Mouse (Mus musculus): ENCODE results near the gene Olfr1045.
"Not testable (repeated sequence)": the region's sequence is repeated elsewhere in the genome, so short reads cannot be mapped to it uniquely, and the experiment has no call there.

The Olfr1045 gene

DNA sequence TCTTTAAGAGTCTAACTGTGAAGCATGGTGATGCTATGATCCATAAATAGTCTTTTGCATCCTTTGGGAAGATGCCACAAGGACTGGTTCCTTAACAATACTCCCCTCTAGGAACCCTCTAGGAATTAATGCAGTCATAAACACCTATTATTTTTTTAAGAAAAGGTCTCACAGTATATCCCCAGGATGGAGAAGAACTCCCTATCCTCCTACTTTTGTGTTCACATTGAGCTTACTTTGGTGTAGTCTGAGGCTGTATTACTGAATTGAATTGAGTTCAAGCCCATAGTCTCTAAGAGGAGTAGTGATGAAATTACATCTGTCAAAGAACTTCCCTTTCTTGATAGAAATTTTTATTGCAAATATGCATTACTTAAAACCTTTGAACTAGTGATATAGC, at the start of gene Olfr1045:
Olfr1045 (minus strand) TSS at position 101 of the 400 bp plus-strand sequence.
- DNase-seq (ENCODE audit: low spot score in 2 of 2) = no peak

DNA sequence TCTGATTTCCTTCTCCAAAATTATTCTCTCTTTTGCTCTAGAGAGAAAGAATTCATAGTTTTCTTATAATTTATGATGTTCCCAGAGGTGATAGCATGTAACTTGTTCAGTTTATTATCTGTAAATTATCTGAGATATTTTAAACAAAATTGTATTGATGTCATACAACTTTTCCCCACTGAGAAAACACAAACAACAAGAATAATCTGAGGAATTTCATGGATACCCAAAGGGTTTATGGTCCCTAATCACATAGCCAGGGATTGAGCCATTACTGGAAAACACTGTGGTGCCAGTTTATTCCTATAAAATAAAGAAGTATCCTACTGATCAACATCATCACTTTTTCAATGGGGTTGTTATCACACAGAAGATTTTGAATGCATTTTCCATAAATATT, 37.4 kb upstream of the Olfr1045 start, which contains the start of gene Olfr1048:
Olfr1048 (minus strand) TSS at position 101 of the 400 bp plus-strand sequence.
- no peak for DNase-seq (ENCODE audit: low spot score in 2 of 2)

DNA sequence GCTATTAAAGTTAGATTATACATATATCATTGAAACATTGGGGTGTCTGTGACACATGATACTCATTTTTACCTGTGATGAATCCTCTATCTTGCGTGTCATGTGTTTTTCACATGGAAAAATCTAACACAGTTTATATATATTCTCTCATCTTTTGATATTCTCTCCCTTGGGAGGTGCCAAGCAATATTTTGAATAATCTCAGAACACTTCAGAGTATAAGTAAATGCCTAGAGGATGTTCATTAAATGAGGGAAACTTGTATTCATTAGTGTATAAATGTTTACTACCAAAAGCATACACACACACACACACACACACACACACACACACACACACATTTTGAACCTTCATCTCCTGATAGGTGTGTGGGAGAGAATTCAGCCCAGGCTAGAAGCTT, 28.5 kb upstream of the Olfr1045 start, which contains the start of gene Olfr1047:
Olfr1047 (minus strand) TSS at position 101 of the 400 bp plus-strand sequence.
- DNase-seq (ENCODE audit: low spot score in 2 of 2) = no peak

DNA sequence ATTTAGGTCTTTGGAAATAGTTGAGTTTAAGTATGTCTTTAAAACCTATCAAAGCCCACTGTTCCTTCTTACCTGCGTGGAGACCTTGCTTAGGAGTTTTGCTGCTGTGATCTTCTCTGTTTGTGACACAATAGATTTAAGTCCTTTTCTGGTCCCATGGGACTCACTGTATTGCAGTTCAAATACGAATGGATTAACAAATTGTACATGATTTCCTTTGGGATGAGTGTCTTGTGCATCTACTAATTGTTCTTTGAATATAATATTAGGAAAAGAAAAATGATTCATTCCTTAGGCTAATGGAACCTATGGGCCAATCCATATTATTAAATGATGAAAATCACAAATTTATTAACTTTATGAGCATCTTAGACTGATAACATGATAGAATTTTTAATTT, 16.4 kb upstream of the Olfr1045 start, which contains the start of gene Olfr1046:
Olfr1046 (minus strand) TSS at position 101 of the 400 bp plus-strand sequence.
- no peak for DNase-seq (ENCODE audit: low spot score in 2 of 2)

DNA sequence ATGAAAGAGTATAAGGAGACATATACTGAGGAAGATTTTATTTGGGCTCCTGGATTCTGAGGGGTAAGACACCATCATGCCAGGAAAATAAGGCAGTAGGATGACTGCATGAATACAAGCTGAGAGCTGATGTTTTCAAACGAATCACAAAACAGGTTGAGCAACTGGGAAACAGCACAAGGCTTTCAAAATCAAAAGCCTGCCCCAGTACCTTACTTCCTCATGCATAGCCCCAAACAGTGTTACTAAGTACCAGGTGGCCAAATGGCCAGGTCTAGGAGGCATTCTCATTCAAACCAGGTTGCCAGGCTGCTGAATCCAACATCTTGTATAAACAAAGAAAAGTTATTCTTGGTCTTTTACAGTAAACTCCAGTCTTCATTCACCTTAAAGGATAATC, 6.9 kb downstream of the Olfr1045 start:
- DNase-seq (ENCODE audit: low spot score in 2 of 2) = no peak

DNA sequence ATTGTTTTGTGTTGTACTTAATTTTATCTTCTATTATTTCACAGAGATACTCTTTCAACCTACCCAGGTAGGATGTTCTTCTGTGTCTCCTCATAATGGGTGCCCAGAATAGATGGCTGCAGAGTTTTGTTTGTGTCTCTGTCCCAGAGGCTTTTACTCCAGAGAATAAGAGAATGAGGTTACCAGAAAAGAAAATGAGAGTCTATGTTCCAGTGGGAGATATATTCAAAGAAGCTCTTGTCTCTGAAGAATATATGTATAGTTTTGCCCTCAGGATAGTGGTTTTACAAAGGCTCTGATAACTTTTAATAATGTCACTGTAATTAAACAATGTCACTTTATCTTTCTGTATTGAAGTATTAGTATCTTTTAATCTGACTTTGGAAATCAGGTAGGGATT, 17.2 kb downstream of the Olfr1045 start, which contains the start of gene Olfr52:
Olfr52 (minus strand) TSS at position 101 of the 400 bp plus-strand sequence.
- DNase-seq (ENCODE audit: low spot score in 2 of 2) = no peak

DNA sequence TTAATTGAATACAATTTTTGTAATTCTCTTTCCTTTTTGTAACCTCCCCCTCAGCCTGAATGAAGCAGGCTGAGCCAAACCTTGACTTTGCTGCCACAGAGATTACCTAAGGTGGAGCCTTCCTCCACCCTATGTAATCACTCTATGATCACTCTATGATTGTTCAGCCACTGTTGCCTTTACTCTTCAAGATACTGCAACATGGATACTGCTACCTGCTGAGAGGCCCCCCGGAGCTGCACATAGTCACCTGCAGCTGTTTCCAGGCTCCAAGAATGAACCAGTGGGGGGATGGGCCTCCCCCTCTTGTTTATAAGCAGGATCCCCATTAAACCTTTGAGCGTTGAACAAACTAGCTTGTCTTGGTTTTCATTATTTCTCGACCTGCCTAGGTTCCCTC, 22.9 kb downstream of the Olfr1045 start:
- DNase-seq (ENCODE audit: low spot score in 2 of 2) = no peak

DNA sequence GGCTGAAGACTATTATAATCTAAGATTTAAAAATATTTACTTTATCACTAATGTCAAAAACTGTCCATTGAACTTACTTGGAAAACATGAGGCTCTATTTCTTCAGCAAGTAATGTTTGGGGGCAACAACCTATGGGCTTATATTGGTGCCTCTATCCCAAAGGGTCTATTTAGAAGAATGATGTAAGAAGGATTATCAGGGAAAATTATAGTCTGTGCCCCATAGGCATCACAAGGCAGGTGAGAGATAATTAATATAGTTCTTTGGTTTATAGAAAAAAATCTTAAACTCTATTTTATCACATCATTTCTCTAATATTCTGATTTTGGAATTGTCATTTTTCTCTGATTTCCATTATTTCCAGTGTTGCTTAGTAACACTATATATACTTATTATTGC, 25.1 kb downstream of the Olfr1045 start, which contains the start of gene Olfr1044:
Olfr1044 (minus strand) TSS at position 101 of the 400 bp plus-strand sequence.
- DNase-seq (ENCODE audit: low spot score in 2 of 2) = no peak

DNA sequence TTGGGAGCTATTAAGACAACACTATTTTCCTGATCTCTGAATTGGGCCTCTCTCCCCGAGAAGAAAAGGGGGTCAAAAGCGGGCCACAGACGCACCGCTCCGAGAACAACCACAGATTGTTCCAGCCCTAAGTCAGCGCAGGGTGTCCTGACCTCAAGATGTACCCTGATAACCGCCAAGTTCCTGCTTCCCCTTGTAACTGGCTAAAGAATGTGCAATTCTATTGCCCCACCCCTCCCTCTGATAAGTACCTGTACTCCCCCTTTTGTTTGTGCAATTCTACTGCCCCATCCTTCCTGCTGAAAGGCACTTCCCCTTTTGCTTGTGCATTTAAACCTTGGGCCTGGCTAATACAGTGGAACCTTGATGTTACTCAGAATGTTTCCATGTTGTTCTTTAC, 27.4 kb downstream of the Olfr1045 start:
- not testable (repeated sequence) for DNase-seq (ENCODE audit: low spot score in 2 of 2)

DNA sequence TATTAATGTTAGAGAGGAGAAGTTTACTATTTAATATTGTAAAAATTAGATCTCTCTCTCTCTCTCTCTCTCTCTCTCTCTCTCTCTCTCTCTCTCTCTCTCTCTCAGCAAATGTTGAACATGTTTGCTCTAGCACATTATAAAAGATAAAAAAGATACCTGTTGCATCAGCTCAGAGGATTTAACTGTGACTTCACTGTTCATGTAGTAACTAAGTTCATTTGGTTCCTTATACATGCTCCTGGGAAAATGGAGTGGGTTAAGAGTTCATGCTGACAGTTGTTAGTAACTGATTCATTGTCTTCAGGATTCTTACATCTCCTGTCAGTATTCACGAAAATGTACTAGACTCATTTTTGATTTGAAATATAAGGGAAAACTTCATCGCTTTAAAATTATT, 35.4 kb downstream of the Olfr1045 start, which contains the start of gene Olfr1043:
Olfr1043 (minus strand) TSS at position 101 of the 400 bp plus-strand sequence.
- DNase-seq (ENCODE audit: low spot score in 2 of 2) = no peak

DNA sequence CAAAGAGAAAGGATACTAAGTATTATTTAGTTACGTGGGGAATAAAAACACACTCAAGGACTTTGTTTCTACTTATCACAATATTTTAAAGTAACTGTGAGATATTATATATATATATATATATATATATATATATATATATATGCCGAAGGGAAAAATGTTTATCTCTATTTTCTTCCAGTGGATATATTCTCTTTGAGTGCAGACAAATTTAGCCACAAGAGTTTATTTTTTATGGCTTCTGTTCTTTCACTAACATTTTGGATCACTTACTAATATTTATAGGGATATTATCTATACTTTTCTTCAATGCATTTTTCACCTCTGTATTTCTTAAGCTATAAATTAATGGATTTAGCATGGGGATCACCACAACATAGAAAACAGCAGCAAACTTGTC, 41.1 kb downstream of the Olfr1045 start, which contains the start of gene Olfr1042:
Olfr1042 (minus strand) TSS at position 101 of the 400 bp plus-strand sequence.
- DNase-seq (ENCODE audit: low spot score in 2 of 2) = no peak

DNA sequence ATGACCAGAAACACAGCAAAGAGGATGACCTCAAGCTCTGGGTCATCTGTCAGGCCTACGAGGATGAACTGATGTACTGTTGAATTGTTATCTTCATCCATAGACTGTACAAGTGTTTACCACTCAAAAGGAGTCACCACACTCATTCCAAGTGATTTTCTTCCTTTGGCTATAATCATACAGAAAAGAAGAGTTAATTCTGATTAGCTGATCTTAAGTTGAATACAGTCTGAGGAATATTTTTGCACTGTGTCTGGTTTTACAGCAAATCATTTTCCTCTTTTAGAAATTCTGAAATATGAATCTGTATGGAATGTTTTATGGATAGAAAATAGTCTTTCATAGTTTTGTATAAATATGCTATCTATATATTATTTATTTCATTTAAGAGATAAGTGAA, 56.2 kb downstream of the Olfr1045 start, which contains the start of gene Olfr1040:
Olfr1040 (minus strand) TSS at position 101 of the 400 bp plus-strand sequence.
- no peak for DNase-seq (ENCODE audit: low spot score in 2 of 2)
